Mouse (Mus musculus) adrenal gland, postnatal 4 days (tissue): ENCODE data around the gene Dlg2. TPM values are rescaled to one million over a fixed set of nuclear protein-coding genes. Genes with fewer than 3 reads are reported as not detected.

Experiments used
- total RNA-seq, 2 experiments: library from RNA; stranded (reverse); gene quantifications; 2 replicates each; pipeline ENCODE4 v1.2.3; 2021

Dlg2 gene
- total RNA-seq, 2 experiments from 2014 or later: 82.3 to 86.9 TPM

Other genes starting within 250 kb of the Dlg2 start
- not detected for gene Ccdc83, start 210.9 kb upstream of the Dlg2 start, total RNA-seq
- gene Sytl2, start 174.4 kb upstream of the Dlg2 start, total RNA-seq: 10 to 100 TPM in 1 of 2 experiments, 1 to 10 TPM in 1; 9.1 to 17.2 TPM
- gene Ccdc89, start 50.1 kb upstream of the Dlg2 start, total RNA-seq: 1 to 10 TPM; 1.0 to 1.1 TPM
- gene Crebzf, start 33.9 kb upstream of the Dlg2 start, total RNA-seq: 10 to 100 TPM; 82.8 to 90.3 TPM
- 10 to 100 TPM; 47.8 to 55.6 TPM for gene Tmem126a, start 19.4 kb upstream of the Dlg2 start, total RNA-seq
- gene Tmem126b, start 671 bp upstream of the Dlg2 start, total RNA-seq: 10 to 100 TPM; 19.0 to 19.3 TPM